In the genomic region with DNA sequence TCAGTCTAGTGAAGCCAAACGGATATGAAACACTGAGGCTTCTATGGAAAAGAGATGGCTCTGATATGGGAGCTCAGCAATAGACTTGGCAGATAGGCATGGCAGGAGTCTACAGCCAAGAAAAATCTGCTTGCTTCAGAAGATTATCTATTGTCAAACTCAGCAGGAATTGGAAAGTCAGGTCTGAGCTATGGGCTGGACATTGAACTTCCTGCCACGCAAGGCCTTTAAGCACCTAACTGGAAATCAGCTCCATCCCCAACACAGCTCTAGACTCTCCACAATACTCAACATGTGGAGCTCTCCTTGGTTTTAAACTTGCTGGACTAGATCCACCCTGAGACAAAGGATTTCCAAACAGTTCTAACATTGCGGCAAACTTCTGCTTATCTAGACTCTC, we compare ENCODE assay signal across 21 mouse cellular contexts.
"Had no signal": no experiment of that assay in that cellular context is flagged by ENCODE, and none has a peak within 500 bp of the region (broad histone marks: within the 10 kb centered on the region; RNA-seq: fewer than 3 reads in every experiment).

No protein-coding gene starts in this region.

- H3K4me3 ChIP-seq: heart, embryonic 10.5 days; heart, embryonic 12.5 days; hindbrain, embryonic 10.5 days; hindbrain, embryonic 12.5 days; intestine, embryonic 15.5 days; layer of hippocampus, adult 2 months; limb, embryonic 10.5 days; limb, embryonic 12.5 days; liver, embryonic 13.5 days; liver, embryonic 15.5 days had no signal

- DNase-seq: gastrocnemius, postnatal 10 days; gastrocnemius, postnatal 36 days; heart, postnatal 10 days; heart, postnatal 4 days; kidney, adult 18-20 months; kidney, adult 8-10 months; kidney, postnatal 10 days; kidney, postnatal 25 days; kidney, postnatal 4 days; liver; liver, embryonic 13.5 days had no signal

- H3K27ac ChIP-seq: heart, embryonic 10.5 days; hindbrain, embryonic 10.5 days; hindbrain, embryonic 12.5 days; hindbrain, embryonic 14.5 days; intestine, embryonic 15.5 days; layer of hippocampus, adult 2 months; limb, embryonic 10.5 days; limb, embryonic 12.5 days; liver, embryonic 13.5 days; liver, embryonic 15.5 days had no signal
